Mouse (Mus musculus): ENCODE measurements around the gene Taf1a. TPM values are rescaled to one million over a fixed set of nuclear protein-coding genes. Genes with fewer than 3 reads are reported as not detected.

Taf1a gene
- polyA plus RNA-seq, 1 experiment, result 1.8 TPM

- TF ChIP-seq FLI1 (IDR thresholded peaks at IDR 0.05; ENCODE audit: low read length) (no peak), GATA1 (IDR thresholded peaks at IDR 0.05; ENCODE audit: borderline replicate concordance, low read length) (no peak)
- Histone ChIP-seq H3K9me3 (no peaks in the 10 kb centered on the region), H3K27me3 (replicated peaks) (no peaks in the 10 kb centered on the region), H3K36me3 (replicated peaks; ENCODE audit: low read length) (peaks cover 73% of the 10 kb centered on the region), H3K4me1 (no peaks in the 10 kb centered on the region), H3K4me3 (replicated peaks) (no peak overlapping the region)
Measured at GRCm38 (mm10) chr1:183403396-183403795, 14.6 kb downstream of the Taf1a start.

DNA sequence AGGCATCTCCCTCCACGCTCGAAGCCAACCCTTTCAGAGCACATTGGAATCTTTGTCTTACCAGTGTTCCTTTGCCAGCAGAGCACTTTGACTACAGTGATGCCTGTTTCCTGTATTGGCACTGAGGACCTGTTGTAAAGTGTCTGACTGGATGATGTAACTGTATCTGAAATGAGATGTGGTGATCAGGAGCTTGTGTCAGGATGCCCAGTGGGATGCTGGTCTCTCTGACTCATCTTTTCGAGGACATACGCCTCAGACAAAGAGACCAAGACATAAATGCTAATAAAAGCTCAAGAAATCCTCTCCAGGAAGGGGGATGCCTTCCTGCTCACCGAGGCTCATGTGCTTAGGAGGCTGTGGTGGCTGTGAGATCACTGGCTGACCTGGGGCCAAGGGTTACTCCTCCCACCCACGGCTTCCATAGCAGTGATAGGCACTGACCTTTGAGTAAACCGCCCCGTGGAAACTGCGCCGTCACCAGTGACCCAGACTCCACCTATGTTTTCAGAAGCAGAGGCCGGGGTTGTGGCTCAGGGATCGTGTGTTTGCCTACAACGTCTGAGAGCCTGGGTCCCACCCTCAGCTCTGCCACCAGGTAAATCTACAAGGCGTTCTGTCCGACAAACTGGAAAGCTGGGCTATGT, 25.4 kb downstream of the Taf1a start:
- Histone ChIP-seq H3K4me1 (no peaks in the 10 kb centered on the region; the same call in 1 of the 2 replicates), H3K27me3 (replicated peaks) (peaks cover 17% of the 10 kb centered on the region), H3K4me3 (replicated peaks) (no peak overlapping the region), H3K36me3 (replicated peaks; ENCODE audit: low read length) (peaks cover 29% of the 10 kb centered on the region), H3K9me3 (peaks cover 13% of the 10 kb centered on the region)
- TF ChIP-seq GATA1 (IDR thresholded peaks at IDR 0.05; ENCODE audit: borderline replicate concordance, low read length) (no peak), FLI1 (IDR thresholded peaks at IDR 0.05; ENCODE audit: low read length) (no peak)

DNA sequence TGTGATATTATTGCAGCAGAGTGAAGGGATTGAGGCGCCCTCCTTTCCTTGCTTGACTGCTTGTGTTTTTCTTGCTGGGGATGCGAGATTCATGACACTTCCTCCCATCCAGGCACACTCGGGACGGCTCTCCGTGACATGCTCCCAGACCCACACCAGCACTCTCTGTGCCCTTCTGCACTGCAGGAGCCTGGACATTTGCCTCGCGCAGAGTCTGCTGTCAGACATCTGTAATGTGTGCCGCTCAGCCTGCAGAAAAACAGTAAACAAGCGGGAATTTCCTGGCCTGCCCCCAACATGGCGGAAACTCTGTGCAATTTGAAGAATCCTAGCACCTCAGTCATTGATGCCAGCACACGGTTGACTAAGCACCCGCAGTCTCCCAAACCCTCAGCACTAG, 29.1 kb downstream of the Taf1a start, which contains the start of gene Hhipl2:
Gene Hhipl2 (plus strand): TSS at position 343 of the 400 bp plus-strand sequence.
- H3K27me3 ChIP-seq (replicated peaks), result peaks cover 25% of the 10 kb centered on the region
- TF ChIP-seq GATA1 (IDR thresholded peaks at IDR 0.05; ENCODE audit: borderline replicate concordance, low read length), result no peak
- no peak for TF ChIP-seq FLI1 (IDR thresholded peaks at IDR 0.05; ENCODE audit: low read length)
- no peak within 1 kb of the TSS for H3K4me3 ChIP-seq (replicated peaks)
- H3K36me3 ChIP-seq (replicated peaks; ENCODE audit: low read length), result no peaks in the 10 kb centered on the region
- H3K4me1 ChIP-seq, result no peaks in the 10 kb centered on the region; the same call in 1 of the 2 replicates
- H3K9me3 ChIP-seq, result peaks cover 28% of the 10 kb centered on the region

GRCm38 (mm10) chr1:183419741-183420140, 31.0 kb downstream of the Taf1a start:
- H3K27me3 ChIP-seq (replicated peaks), result peaks cover 26% of the 10 kb centered on the region
- H3K4me3 ChIP-seq (replicated peaks), result no peak overlapping the region
- H3K36me3 ChIP-seq (replicated peaks; ENCODE audit: low read length), result no peaks in the 10 kb centered on the region
- TF ChIP-seq GATA1 (IDR thresholded peaks at IDR 0.05; ENCODE audit: borderline replicate concordance, low read length), result no peak
- TF ChIP-seq FLI1 (IDR thresholded peaks at IDR 0.05; ENCODE audit: low read length), result no peak
- H3K4me1 ChIP-seq, result no peaks in the 10 kb centered on the region
- H3K9me3 ChIP-seq, result peaks cover 40% of the 10 kb centered on the region

GRCm38 (mm10) chr1:183420296-183420695, 31.5 kb downstream of the Taf1a start:
- peaks cover 39% of the 10 kb centered on the region for H3K9me3 ChIP-seq
- no peaks in the 10 kb centered on the region for H3K36me3 ChIP-seq (replicated peaks; ENCODE audit: low read length)
- TF ChIP-seq GATA1 (IDR thresholded peaks at IDR 0.05; ENCODE audit: borderline replicate concordance, low read length) (no peak), FLI1 (IDR thresholded peaks at IDR 0.05; ENCODE audit: low read length) (no peak)
- no peak overlapping the region for H3K4me3 ChIP-seq (replicated peaks)
- H3K4me1 ChIP-seq, result no peaks in the 10 kb centered on the region
- H3K27me3 ChIP-seq (replicated peaks), result peaks cover 26% of the 10 kb centered on the region

DNA sequence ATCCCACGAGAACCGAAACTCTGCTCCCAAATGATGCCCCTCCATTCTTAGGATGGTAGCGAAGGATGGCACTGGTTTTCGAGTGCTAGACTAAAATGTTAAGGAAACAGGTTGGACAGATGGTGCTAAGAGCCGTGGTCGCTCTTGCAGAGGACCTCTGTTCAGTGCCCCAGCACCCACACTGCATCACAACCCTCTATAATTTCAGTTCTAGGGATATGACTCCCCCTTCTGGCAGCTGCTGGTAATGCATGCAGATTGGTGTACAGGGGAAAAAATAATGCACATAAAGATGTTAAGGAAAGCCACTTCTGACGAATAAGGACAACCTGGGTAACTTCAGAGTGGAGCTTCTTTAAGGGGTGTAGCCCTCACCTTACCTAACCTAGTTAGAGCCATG, 35.3 kb downstream of the Taf1a start:
- H3K27me3 ChIP-seq (replicated peaks), result peaks cover 18% of the 10 kb centered on the region
- TF ChIP-seq GATA1 (IDR thresholded peaks at IDR 0.05; ENCODE audit: borderline replicate concordance, low read length) (no peak), FLI1 (IDR thresholded peaks at IDR 0.05; ENCODE audit: low read length) (no peak)
- H3K9me3 ChIP-seq, result peaks cover 41% of the 10 kb centered on the region
- no peak overlapping the region for H3K4me3 ChIP-seq (replicated peaks)
- no peaks in the 10 kb centered on the region for H3K4me1 ChIP-seq
- H3K36me3 ChIP-seq (replicated peaks; ENCODE audit: low read length), result no peaks in the 10 kb centered on the region

GRCm38 (mm10) chr1:183434918-183435317, 46.1 kb downstream of the Taf1a start:
- TF ChIP-seq FLI1 (IDR thresholded peaks at IDR 0.05; ENCODE audit: low read length), result no peak
- no peak for TF ChIP-seq GATA1 (IDR thresholded peaks at IDR 0.05; ENCODE audit: borderline replicate concordance, low read length)
- H3K4me3 ChIP-seq (replicated peaks), result no peak overlapping the region
- H3K27me3 ChIP-seq (replicated peaks), result peaks cover 34% of the 10 kb centered on the region
- no peaks in the 10 kb centered on the region for H3K36me3 ChIP-seq (replicated peaks; ENCODE audit: low read length)
- H3K4me1 ChIP-seq, result peaks cover 37% of the 10 kb centered on the region
- H3K9me3 ChIP-seq, result peaks cover 7% of the 10 kb centered on the region

DNA sequence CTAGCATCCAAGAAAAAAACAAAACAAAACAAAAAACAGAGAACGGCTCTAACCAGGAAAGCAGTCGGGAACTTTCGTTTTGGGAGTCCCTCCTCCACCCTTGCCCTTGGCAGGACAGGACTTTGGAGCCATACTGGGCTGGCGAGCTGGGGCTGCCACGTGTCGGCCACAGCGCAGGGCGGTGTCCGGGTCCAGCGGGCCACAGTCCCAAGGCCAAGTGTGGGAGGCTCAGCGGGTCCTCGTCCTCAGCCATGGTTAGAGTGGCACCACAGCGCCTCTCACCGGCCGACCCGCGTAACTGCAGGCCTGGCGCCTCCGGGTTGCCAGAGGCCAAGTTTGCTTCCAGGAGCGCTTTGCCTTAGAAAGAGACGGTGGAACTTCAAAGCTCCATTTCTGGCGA, 50.3 kb downstream of the Taf1a start:
- TF ChIP-seq GATA1 (IDR thresholded peaks at IDR 0.05; ENCODE audit: borderline replicate concordance, low read length) (no peak), FLI1 (IDR thresholded peaks at IDR 0.05; ENCODE audit: low read length) (no peak)
- H3K9me3 ChIP-seq, result peaks cover 14% of the 10 kb centered on the region
- H3K27me3 ChIP-seq (replicated peaks), result peaks cover 21% of the 10 kb centered on the region
- H3K4me1 ChIP-seq, result peaks cover 29% of the 10 kb centered on the region
- no peaks in the 10 kb centered on the region for H3K36me3 ChIP-seq (replicated peaks; ENCODE audit: low read length)
- H3K4me3 ChIP-seq (replicated peaks), result peak overlapping the region; percentile 92

GRCm38 (mm10) chr1:183442015-183442774, 53.4 kb downstream of the Taf1a start:
- no peaks in the 10 kb centered on the region for H3K36me3 ChIP-seq (replicated peaks; ENCODE audit: low read length)
- peaks cover 11% of the 10 kb centered on the region for H3K27me3 ChIP-seq (replicated peaks)
- peak overlapping the region; percentile 14 for H3K4me3 ChIP-seq (replicated peaks)
- no peak for TF ChIP-seq GATA1 (IDR thresholded peaks at IDR 0.05; ENCODE audit: borderline replicate concordance, low read length)
- no peak for TF ChIP-seq FLI1 (IDR thresholded peaks at IDR 0.05; ENCODE audit: low read length)
- H3K9me3 ChIP-seq, result peaks cover 21% of the 10 kb centered on the region
- H3K4me1 ChIP-seq, result peaks cover 20% of the 10 kb centered on the region

- Histone ChIP-seq H3K27me3 (replicated peaks) (peaks cover 2% of the 10 kb centered on the region), H3K4me1 (no peaks in the 10 kb centered on the region), H3K9me3 (peaks cover 20% of the 10 kb centered on the region), H3K36me3 (replicated peaks; ENCODE audit: low read length) (no peaks in the 10 kb centered on the region), H3K4me3 (replicated peaks) (no peak overlapping the region)
- TF ChIP-seq GATA1 (IDR thresholded peaks at IDR 0.05; ENCODE audit: borderline replicate concordance, low read length), result no peak
- no peak for TF ChIP-seq FLI1 (IDR thresholded peaks at IDR 0.05; ENCODE audit: low read length)
Measured at GRCm38 (mm10) chr1:183453066-183453465, 64.3 kb downstream of the Taf1a start.

Other genes starting within 250 kb of the Taf1a start
- 2.3 and 2.4 TPM in 2 replicates for gene Disp1, start 167.5 kb upstream of the Taf1a start, polyA plus RNA-seq (2012; ENCODE audit: insufficient read depth, low replicate concordance)
- 1.9 and 13.2 TPM in 2 replicates for gene Aida, start 92.4 kb upstream of the Taf1a start, polyA plus RNA-seq (2012; ENCODE audit: insufficient read depth, low replicate concordance)
- gene Brox, start 91.7 kb upstream of the Taf1a start, polyA plus RNA-seq (2012; ENCODE audit: insufficient read depth, low replicate concordance), result 0.50 and 3.7 TPM in 2 replicates
- gene Mia3, start 19.4 kb upstream of the Taf1a start, polyA plus RNA-seq (2012; ENCODE audit: insufficient read depth, low replicate concordance), result 26.0 and 26.1 TPM in 2 replicates
- not detected in 2 replicates for gene Hhipl2, start 29.2 kb downstream of the Taf1a start, polyA plus RNA-seq (2012; ENCODE audit: insufficient read depth, low replicate concordance)

Measured in megakaryocyte, embryonic 14.5 days (primary cell).